Mouse (Mus musculus) thymus, adult 2 months (tissue): ENCODE results near the gene Irx3.

Experiments
- CTCF ChIP-seq: fragments of 200-500 bp; IDR thresholded peaks from 2 replicates; pipeline ENCODE4 v1.5.1; 2012; ENCODE audit warnings: mild to moderate bottlenecking, control low read depth, low read length, moderate library complexity, borderline replicate concordance; ENCODE audit not compliant: control insufficient read depth, poor library complexity, insufficient read depth; ENCODE audit errors: extremely low read depth
- POLR2A ChIP-seq: fragments of 200-500 bp; IDR thresholded peaks from 2 replicates; pipeline ENCODE4 v1.6.1; 2012; ENCODE audit warnings: mild to moderate bottlenecking, low read length, control low read depth, moderate library complexity; ENCODE audit not compliant: control insufficient read depth, poor library complexity, insufficient read depth; ENCODE audit errors: extremely low read depth

GRCm38 (mm10) chr8:91818784-91819183 lies 16.9 kb upstream of the Irx3 start:
- TF ChIP-seq CTCF (no peak), POLR2A (no peak)
